Mouse (Mus musculus): ENCODE results near the gene H2-DMb2.

DNA sequence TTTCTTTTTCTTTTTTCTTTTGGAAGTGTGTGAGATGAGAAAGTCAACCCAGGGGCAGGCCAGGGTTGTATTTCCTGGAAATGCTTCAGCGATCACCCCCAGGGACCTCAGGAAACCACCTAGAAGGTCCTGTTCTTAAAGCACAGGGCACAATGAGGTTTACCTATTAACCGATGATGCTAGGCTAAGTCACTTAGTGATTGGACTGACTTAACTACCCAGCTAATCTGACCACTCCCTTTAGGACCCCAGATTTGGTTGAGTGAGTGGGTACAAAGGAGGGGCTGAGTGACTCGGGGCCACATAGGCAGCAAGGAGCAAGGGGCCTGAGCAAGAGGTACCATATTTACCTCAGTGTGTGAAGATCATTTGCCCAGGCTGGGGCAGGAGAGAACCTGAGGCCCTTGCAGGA is 1.9 kb downstream of the H2-DMb2 start:
- TF ChIP-seq CTCF (IDR thresholded peaks at IDR 0.05; ENCODE audit: control insufficient read depth, insufficient read depth, low read length), result no peak
- TF ChIP-seq POLR2A (IDR thresholded peaks at IDR 0.05; ENCODE audit: borderline replicate concordance, control insufficient read depth, low read depth, low read length), result no peak
